Mouse (Mus musculus): Measurements from ENCODE around the gene Slc12a9. TPM values are rescaled to one million over a fixed set of nuclear protein-coding genes. Genes with fewer than 3 reads are reported as not detected.

Slc12a9 gene
- polyA plus RNA-seq, 1 experiment: 7.9 TPM

GRCm38 (mm10) chr5:137295712-137296111 is 37.7 kb downstream of the Slc12a9 start:
- no peak for TF ChIP-seq POLR2AphosphoS2 (IDR thresholded peaks at IDR 0.05; ENCODE audit: insufficient read length, low read depth)
- no peak for TF ChIP-seq CEBPB (IDR thresholded peaks at IDR 0.05; ENCODE audit: insufficient read depth, poor library complexity, severe bottlenecking)
- TF ChIP-seq MYOG (IDR thresholded peaks at IDR 0.05; ENCODE audit: control insufficient read depth in 1 of 3, insufficient read depth in 1 of 3, insufficient read length in 2 of 3, low read depth in 2 of 3): no peak
- no peak for TF ChIP-seq POLR2A (IDR thresholded peaks at IDR 0.05; ENCODE audit: insufficient read length, low read depth)
- no peak for TF ChIP-seq TCF12 (IDR thresholded peaks at IDR 0.05; ENCODE audit: insufficient read depth, poor library complexity, severe bottlenecking)
- no peak for TF ChIP-seq USF1 (IDR thresholded peaks at IDR 0.05; ENCODE audit: low read depth)
- no peak for TF ChIP-seq MYOD1 (IDR thresholded peaks at IDR 0.05; ENCODE audit: control insufficient read depth in 1 of 3, insufficient read length in 2 of 3, low read depth in 2 of 3)
- no peak for TF ChIP-seq TCF3 (IDR thresholded peaks at IDR 0.05; ENCODE audit: insufficient read length, low read depth)
- TF ChIP-seq E2F4 (IDR thresholded peaks at IDR 0.05; ENCODE audit: insufficient read depth): no peak
- no peak for TF ChIP-seq MAX (IDR thresholded peaks at IDR 0.05; ENCODE audit: low read depth)
- no peak for TF ChIP-seq REST (IDR thresholded peaks at IDR 0.05; ENCODE audit: insufficient read depth, insufficient read length)
- TF ChIP-seq SRF (IDR thresholded peaks at IDR 0.05; ENCODE audit: control insufficient read depth, insufficient read length, low read depth): no peak
- H3K79me2 ChIP-seq (ENCODE audit: control insufficient read depth, insufficient read depth): no peaks in the 10 kb centered on the region
- no peak overlapping the region for H3K4me2 ChIP-seq (ENCODE audit: low read depth)

DNA sequence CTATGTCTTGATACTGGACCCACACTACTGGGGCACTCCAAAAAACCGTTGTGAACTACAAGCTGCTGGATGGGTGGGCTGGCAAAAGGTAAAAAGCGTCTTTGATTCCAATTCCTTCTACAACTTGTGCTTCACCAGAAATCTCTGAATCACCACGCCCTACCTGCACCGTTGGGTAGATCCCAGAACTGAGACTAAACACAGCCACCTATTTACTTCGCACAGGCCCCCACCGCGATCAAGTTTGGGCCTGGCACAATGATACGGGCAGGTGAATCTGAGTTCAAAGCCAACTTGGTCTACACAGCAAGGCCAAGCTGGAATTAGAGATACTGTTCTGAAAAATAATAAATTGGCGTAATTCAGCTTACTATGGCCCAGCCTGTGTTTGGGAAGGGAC is 38.1 kb downstream of the Slc12a9 start:
- Histone ChIP-seq H3K27me3 (ENCODE audit: control insufficient read depth, insufficient read depth, insufficient read length) (peaks cover 5% of the 10 kb centered on the region), H3K79me2 (ENCODE audit: control insufficient read depth, insufficient read depth) (no peaks in the 10 kb centered on the region), H3K4me3 (peak overlapping the region; percentile 66), H3K36me3 (ENCODE audit: control insufficient read depth, insufficient read depth) (peaks cover 34% of the 10 kb centered on the region), H3K4me2 (ENCODE audit: low read depth) (peak overlapping the region; percentile 79), H3ac (ENCODE audit: control insufficient read depth, insufficient read length) (peak overlapping the region; percentile 14)
- TF ChIP-seq MYOG (IDR thresholded peaks at IDR 0.05; ENCODE audit: control insufficient read depth in 1 of 3, insufficient read depth in 1 of 3, insufficient read length in 2 of 3, low read depth in 2 of 3): no peak
- TF ChIP-seq SRF (IDR thresholded peaks at IDR 0.05; ENCODE audit: control insufficient read depth, insufficient read length, low read depth): no peak
- no peak for TF ChIP-seq TCF3 (IDR thresholded peaks at IDR 0.05; ENCODE audit: insufficient read length, low read depth)
- no peak for TF ChIP-seq POLR2AphosphoS2 (IDR thresholded peaks at IDR 0.05; ENCODE audit: insufficient read length, low read depth)
- no peak for TF ChIP-seq E2F4 (IDR thresholded peaks at IDR 0.05; ENCODE audit: insufficient read depth)
- no peak for TF ChIP-seq REST (IDR thresholded peaks at IDR 0.05; ENCODE audit: insufficient read depth, insufficient read length)
- no peak for TF ChIP-seq USF1 (IDR thresholded peaks at IDR 0.05; ENCODE audit: low read depth)
- no peak for TF ChIP-seq MYOD1 (IDR thresholded peaks at IDR 0.05; ENCODE audit: control insufficient read depth in 1 of 3, insufficient read length in 2 of 3, low read depth in 2 of 3)
- no peak for TF ChIP-seq MAX (IDR thresholded peaks at IDR 0.05; ENCODE audit: low read depth)
- no peak for TF ChIP-seq TCF12 (IDR thresholded peaks at IDR 0.05; ENCODE audit: insufficient read depth, poor library complexity, severe bottlenecking)
- no peak for TF ChIP-seq POLR2A (IDR thresholded peaks at IDR 0.05; ENCODE audit: insufficient read length, low read depth)
- no peak for TF ChIP-seq CEBPB (IDR thresholded peaks at IDR 0.05; ENCODE audit: insufficient read depth, poor library complexity, severe bottlenecking)

More at GRCm38 (mm10) chr5:137295712-137296111, 37.7 kb downstream of the Slc12a9 start:
- no peak overlapping the region for H3ac ChIP-seq (ENCODE audit: control insufficient read depth, insufficient read length)
- H3K27me3 ChIP-seq (ENCODE audit: control insufficient read depth, insufficient read depth, insufficient read length): peaks cover 5% of the 10 kb centered on the region
- peaks cover 38% of the 10 kb centered on the region for H3K36me3 ChIP-seq (ENCODE audit: control insufficient read depth, insufficient read depth)
- no peak overlapping the region for H3K4me3 ChIP-seq

GRCm38 (mm10) chr5:137294744-137295093 is 38.7 kb downstream of the Slc12a9 start:
- Histone ChIP-seq H3K4me3 (peak overlapping the region; percentile 66), H3K27me3 (ENCODE audit: control insufficient read depth, insufficient read depth, insufficient read length) (peaks cover 7% of the 10 kb centered on the region), H3ac (ENCODE audit: control insufficient read depth, insufficient read length) (peak overlapping the region; percentile 14), H3K36me3 (ENCODE audit: control insufficient read depth, insufficient read depth) (peaks cover 31% of the 10 kb centered on the region), H3K79me2 (ENCODE audit: control insufficient read depth, insufficient read depth) (no peaks in the 10 kb centered on the region), H3K4me2 (ENCODE audit: low read depth) (peak overlapping the region; percentile 79)
- TF ChIP-seq POLR2A (IDR thresholded peaks at IDR 0.05; ENCODE audit: insufficient read length, low read depth) (peak; percentile 20), POLR2AphosphoS2 (IDR thresholded peaks at IDR 0.05; ENCODE audit: insufficient read length, low read depth) (peak; percentile 56), TCF3 (IDR thresholded peaks at IDR 0.05; ENCODE audit: insufficient read length, low read depth) (no peak), USF1 (IDR thresholded peaks at IDR 0.05; ENCODE audit: low read depth) (no peak), CEBPB (IDR thresholded peaks at IDR 0.05; ENCODE audit: insufficient read depth, poor library complexity, severe bottlenecking) (no peak), REST (IDR thresholded peaks at IDR 0.05; ENCODE audit: insufficient read depth, insufficient read length) (no peak), MAX (IDR thresholded peaks at IDR 0.05; ENCODE audit: low read depth) (no peak), MYOD1 (IDR thresholded peaks at IDR 0.05; ENCODE audit: control insufficient read depth in 1 of 3, insufficient read length in 2 of 3, low read depth in 2 of 3) (peak in 1 of 3 experiments; percentile 32)

DNA sequence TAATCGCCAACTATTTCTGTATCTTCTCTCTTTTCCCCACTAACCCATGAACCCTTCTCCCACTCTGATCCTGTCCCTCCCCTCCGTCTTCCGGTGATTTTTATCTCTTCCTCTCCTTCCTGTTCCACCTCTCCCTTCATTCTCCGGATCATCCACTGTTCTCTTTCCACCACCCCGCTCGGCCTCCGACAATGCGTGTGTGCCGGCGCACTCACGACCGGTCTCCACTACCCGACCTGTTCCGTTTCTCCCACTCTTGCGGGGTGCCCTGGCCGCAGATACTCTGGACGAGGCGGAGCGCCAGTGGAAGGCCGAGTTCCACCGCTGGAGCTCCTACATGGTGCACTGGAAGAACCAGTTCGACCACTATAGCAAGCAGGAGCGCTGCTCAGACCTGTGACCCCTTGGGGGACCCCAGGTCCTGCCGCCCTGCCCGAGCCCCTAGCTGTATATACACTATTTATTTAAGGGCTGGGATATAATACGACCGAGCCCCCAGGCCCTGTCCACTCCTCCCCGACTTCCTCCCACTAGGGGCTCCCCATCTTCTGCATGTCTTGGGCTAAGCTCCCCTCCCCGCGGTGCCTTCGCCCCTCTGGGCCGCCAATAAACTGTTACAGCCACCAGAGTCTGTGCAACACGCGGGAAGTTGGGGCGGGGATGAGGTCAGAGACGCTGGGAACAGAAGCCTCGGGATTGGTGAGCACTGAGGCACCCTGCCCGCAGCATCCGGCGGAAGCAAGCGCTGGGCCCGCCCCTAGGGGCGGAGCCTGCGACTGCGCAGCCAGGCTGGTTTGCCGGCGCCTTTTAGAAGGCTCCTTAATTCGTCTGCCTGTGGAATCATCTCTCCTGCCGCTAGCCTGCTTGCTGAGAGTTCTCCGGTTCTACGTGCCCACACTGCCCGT is 39.3 kb downstream of the Slc12a9 start, which contains the start of gene Ufsp1:
TSS of gene Ufsp1 (plus strand) at position 791 of the 905 bp plus-strand sequence.
- Histone ChIP-seq H3K36me3 (ENCODE audit: control insufficient read depth, insufficient read depth) (peaks cover 25% of the 10 kb centered on the region), H3K4me2 (ENCODE audit: low read depth) (peak within 1 kb of the TSS; percentile 97), H3ac (ENCODE audit: control insufficient read depth, insufficient read length) (peak within 1 kb of the TSS; percentile 14), H3K79me2 (ENCODE audit: control insufficient read depth, insufficient read depth) (no peaks in the 10 kb centered on the region), H3K4me3 (peak within 1 kb of the TSS; percentile 66), H3K27me3 (ENCODE audit: control insufficient read depth, insufficient read depth, insufficient read length) (peaks cover 8% of the 10 kb centered on the region)
- TF ChIP-seq POLR2A (IDR thresholded peaks at IDR 0.05; ENCODE audit: insufficient read length, low read depth): peak; percentile 69
- no peak for TF ChIP-seq E2F4 (IDR thresholded peaks at IDR 0.05; ENCODE audit: insufficient read depth)
- peak; percentile 59 for TF ChIP-seq POLR2AphosphoS2 (IDR thresholded peaks at IDR 0.05; ENCODE audit: insufficient read length, low read depth)
- no peak for TF ChIP-seq CEBPB (IDR thresholded peaks at IDR 0.05; ENCODE audit: insufficient read depth, poor library complexity, severe bottlenecking)
- TF ChIP-seq MYOG (IDR thresholded peaks at IDR 0.05; ENCODE audit: control insufficient read depth in 1 of 3, insufficient read depth in 1 of 3, insufficient read length in 2 of 3, low read depth in 2 of 3): peak in 1 of 3 experiments; percentile 2
